Mouse (Mus musculus) myocyte (in vitro differentiated cells): ENCODE measurements around the gene Cyth4. TPM values are rescaled to one million over a fixed set of nuclear protein-coding genes. Genes with fewer than 3 reads are reported as not detected.

Source experiments
- H3K27me3 ChIP-seq: one replicate; pipeline ENCODE4 v1.6.1; 2011; ENCODE audit not compliant: control insufficient read depth, insufficient read depth, insufficient read length
- H3K36me3 ChIP-seq: one replicate; pipeline ENCODE4 v1.6.1; 2011; ENCODE audit not compliant: control insufficient read depth, insufficient read depth
- H3K4me2 ChIP-seq: one replicate; pipeline ENCODE4 v1.6.1; 2011; ENCODE audit warnings: low read depth, control low read depth
- H3K4me3 ChIP-seq: one replicate; pipeline ENCODE4 v1.5.1; 2011; ENCODE audit warnings: mild to moderate bottlenecking, control low read depth, moderate library complexity
- H3K79me2 ChIP-seq: one replicate; pipeline ENCODE4 v1.6.1; 2011; ENCODE audit not compliant: control insufficient read depth, insufficient read depth
- H3ac ChIP-seq: one replicate; pipeline ENCODE4 v1.6.1; 2011; ENCODE audit not compliant: control insufficient read depth, insufficient read length
- CEBPB ChIP-seq: IDR thresholded peaks from 2 replicates; pipeline ENCODE4 v1.6.1; 2011; ENCODE audit warnings: mild to moderate bottlenecking, moderate library complexity; ENCODE audit not compliant: poor library complexity, insufficient read depth, severe bottlenecking
- E2F4 ChIP-seq: IDR thresholded peaks from one replicate; pipeline ENCODE4 v1.6.1; 2011; ENCODE audit warnings: mild to moderate bottlenecking, control low read depth, moderate library complexity; ENCODE audit not compliant: insufficient read depth
- MAX ChIP-seq: IDR thresholded peaks from one replicate; pipeline ENCODE4 v1.6.1; 2011; ENCODE audit warnings: low read depth, mild to moderate bottlenecking, control low read depth
- MYOD1 ChIP-seq, 3 experiments: IDR thresholded peaks; one replicate each; pipeline ENCODE4 v1.6.1; 2011; ENCODE audit warnings: control low read depth in 2 of 3, low read depth in 2 of 3, mild to moderate bottlenecking in 2 of 3, moderate library complexity in 1 of 3; ENCODE audit not compliant: insufficient read length in 2 of 3, control insufficient read depth in 1 of 3
- MYOG ChIP-seq, 3 experiments: IDR thresholded peaks; one replicate each; pipeline ENCODE4 v1.6.1; 2011; ENCODE audit warnings: control low read depth in 2 of 3, low read depth in 2 of 3, mild to moderate bottlenecking in 2 of 3; ENCODE audit not compliant: insufficient read length in 2 of 3, control insufficient read depth in 1 of 3, insufficient read depth in 1 of 3
- POLR2A ChIP-seq: IDR thresholded peaks from one replicate; pipeline ENCODE4 v1.6.1; 2011; ENCODE audit warnings: low read depth, mild to moderate bottlenecking, control low read depth, moderate library complexity; ENCODE audit not compliant: insufficient read length
- POLR2AphosphoS2 ChIP-seq: IDR thresholded peaks from one replicate; pipeline ENCODE4 v1.6.1; 2011; ENCODE audit warnings: low read depth, control low read depth; ENCODE audit not compliant: insufficient read length
- REST ChIP-seq: IDR thresholded peaks from one replicate; pipeline ENCODE4 v1.6.1; 2011; ENCODE audit warnings: mild to moderate bottlenecking, control low read depth, moderate library complexity; ENCODE audit not compliant: insufficient read depth, insufficient read length
- SRF ChIP-seq: IDR thresholded peaks from one replicate; pipeline ENCODE4 v1.6.1; 2011; ENCODE audit warnings: low read depth; ENCODE audit not compliant: control insufficient read depth, insufficient read length
- TCF12 ChIP-seq: IDR thresholded peaks from one replicate; pipeline ENCODE4 v1.6.1; 2011; ENCODE audit warnings: mild to moderate bottlenecking, control low read depth; ENCODE audit not compliant: poor library complexity, insufficient read depth, severe bottlenecking
- TCF3 ChIP-seq: IDR thresholded peaks from one replicate; pipeline ENCODE4 v1.6.1; 2011; ENCODE audit warnings: low read depth, control low read depth; ENCODE audit not compliant: insufficient read length
- USF1 ChIP-seq: IDR thresholded peaks from one replicate; pipeline ENCODE4 v1.6.1; 2011; ENCODE audit warnings: low read depth, mild to moderate bottlenecking, control low read depth, moderate library complexity
- polyA plus RNA-seq: library from polyadenylated mRNA; unstranded; fragments of >200 nt; fragmentation: generic; extraction: Trizol; gene quantifications from one replicate; pipeline ENCODE4 v1.2.1, GENCODE M21; 2012; ENCODE audit warnings: missing spikeins

Gene Cyth4
- polyA plus RNA-seq, 1 experiment, result 0.10 TPM

DNA sequence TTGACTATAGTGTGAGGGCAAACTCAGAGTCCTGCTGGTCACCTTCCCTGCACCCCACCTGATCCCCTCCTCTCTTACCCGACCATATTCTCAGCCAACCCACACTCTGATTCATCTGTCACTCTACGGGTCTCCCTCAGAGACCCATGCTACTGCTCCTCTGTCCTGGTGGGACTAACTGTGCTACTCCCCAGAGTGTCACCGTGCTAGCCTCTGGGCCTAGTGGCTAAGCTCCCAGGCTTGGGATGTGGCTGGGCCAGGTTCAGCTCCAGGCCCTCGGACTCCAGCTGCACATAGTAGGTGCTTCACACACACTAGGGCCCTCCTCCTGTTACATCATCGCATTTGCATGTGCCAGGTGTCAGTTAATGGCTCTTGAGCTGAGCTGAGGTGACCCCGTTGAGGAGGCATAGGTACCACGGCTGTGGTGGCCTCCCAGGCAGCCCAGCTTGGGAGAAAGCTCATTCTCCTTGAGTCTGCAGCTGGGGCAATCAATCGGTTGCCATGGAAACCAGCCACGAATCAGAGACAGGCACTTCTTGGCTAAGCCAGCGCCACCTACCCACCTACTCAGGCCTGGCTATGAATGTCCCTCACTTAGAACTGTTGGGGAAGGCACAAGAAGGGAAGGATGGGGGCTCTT is 37.4 kb downstream of the Cyth4 start:
- Histone ChIP-seq H3K79me2 (no peaks in the 10 kb centered on the region), H3K36me3 (no peaks in the 10 kb centered on the region), H3K4me3 (no peak overlapping the region), H3K27me3 (no peaks in the 10 kb centered on the region), H3ac (no peak overlapping the region), H3K4me2 (peak overlapping the region; percentile 59)
- peak in 2 of 3 experiments; percentile 86 to 87 for TF ChIP-seq MYOD1 (IDR thresholded peaks at IDR 0.05; ENCODE audit: control insufficient read depth in 1 of 3, insufficient read length in 2 of 3, low read depth in 2 of 3)
- no peak for TF ChIP-seq E2F4

DNA sequence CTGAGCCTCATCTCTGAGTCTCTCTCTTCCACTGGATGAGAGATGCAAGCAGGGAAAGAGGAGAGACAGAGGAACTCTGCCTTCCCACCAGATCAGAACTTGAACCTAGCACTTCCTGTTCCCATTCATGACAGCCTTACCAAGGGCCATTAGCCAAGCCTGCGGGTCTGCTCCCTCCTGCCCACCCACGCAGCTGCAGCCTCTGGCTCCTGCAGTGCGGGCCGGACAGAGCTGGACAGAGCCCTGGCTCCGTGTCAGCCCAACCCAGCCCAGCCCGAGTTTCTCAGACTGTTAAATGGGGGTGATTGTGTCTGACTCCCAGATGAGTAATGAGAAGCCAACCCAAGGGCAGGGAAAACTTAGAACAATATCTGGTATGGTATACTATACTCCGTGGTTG is 38.4 kb downstream of the Cyth4 start:
- no peak overlapping the region for H3K4me3 ChIP-seq
- H3K27me3 ChIP-seq, result peaks cover 8% of the 10 kb centered on the region
- peak overlapping the region; percentile 59 for H3K4me2 ChIP-seq
- H3ac ChIP-seq, result no peak overlapping the region
- H3K79me2 ChIP-seq, result no peaks in the 10 kb centered on the region
- TF ChIP-seq USF1 (no peak), CEBPB (no peak), TCF3 (no peak), E2F4 (no peak), MAX (no peak), TCF12 (no peak), MYOD1 (IDR thresholded peaks at IDR 0.05; ENCODE audit: control insufficient read depth in 1 of 3, insufficient read length in 2 of 3, low read depth in 2 of 3) (peak in 1 of 3 experiments; percentile 49), MYOG (IDR thresholded peaks at IDR 0.05; ENCODE audit: control insufficient read depth in 1 of 3, insufficient read depth in 1 of 3, insufficient read length in 2 of 3, low read depth in 2 of 3) (peak in 1 of 3 experiments; percentile 31), REST (peak; percentile 72), POLR2A (no peak), SRF (peak; percentile 26), POLR2AphosphoS2 (no peak)
- no peaks in the 10 kb centered on the region for H3K36me3 ChIP-seq

DNA sequence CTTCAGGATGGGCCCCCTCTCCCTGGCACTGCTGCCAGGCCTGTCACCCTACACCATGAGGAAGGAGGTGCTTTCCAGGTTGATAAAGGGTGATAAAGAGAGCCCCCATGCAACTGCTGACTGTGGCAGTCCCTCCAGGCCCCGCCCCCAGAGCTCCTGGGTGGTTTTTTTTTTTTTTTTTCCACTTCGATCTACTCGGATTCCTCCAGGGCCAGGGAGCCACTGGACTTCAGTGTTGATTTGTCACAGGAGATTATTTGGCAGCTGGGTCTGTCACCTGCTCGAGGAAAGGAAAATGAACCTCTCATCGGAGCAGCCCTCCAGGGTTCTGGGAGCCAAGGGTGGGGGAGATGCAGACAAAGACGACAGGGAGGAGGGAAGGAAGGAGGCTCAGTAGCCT is 46.8 kb downstream of the Cyth4 start:
- TF ChIP-seq MYOG (IDR thresholded peaks at IDR 0.05; ENCODE audit: control insufficient read depth in 1 of 3, insufficient read depth in 1 of 3, insufficient read length in 2 of 3, low read depth in 2 of 3) (no peak), E2F4 (no peak), MAX (no peak), POLR2AphosphoS2 (no peak), POLR2A (no peak), TCF3 (no peak), MYOD1 (IDR thresholded peaks at IDR 0.05; ENCODE audit: control insufficient read depth in 1 of 3, insufficient read length in 2 of 3, low read depth in 2 of 3) (no peak), REST (no peak), USF1 (no peak), TCF12 (no peak), CEBPB (no peak), SRF (no peak)
- no peak overlapping the region for H3K4me2 ChIP-seq
- no peaks in the 10 kb centered on the region for H3K36me3 ChIP-seq
- no peaks in the 10 kb centered on the region for H3K79me2 ChIP-seq
- H3K27me3 ChIP-seq, result peaks cover 58% of the 10 kb centered on the region
- H3K4me3 ChIP-seq, result no peak overlapping the region
- no peak overlapping the region for H3ac ChIP-seq

DNA sequence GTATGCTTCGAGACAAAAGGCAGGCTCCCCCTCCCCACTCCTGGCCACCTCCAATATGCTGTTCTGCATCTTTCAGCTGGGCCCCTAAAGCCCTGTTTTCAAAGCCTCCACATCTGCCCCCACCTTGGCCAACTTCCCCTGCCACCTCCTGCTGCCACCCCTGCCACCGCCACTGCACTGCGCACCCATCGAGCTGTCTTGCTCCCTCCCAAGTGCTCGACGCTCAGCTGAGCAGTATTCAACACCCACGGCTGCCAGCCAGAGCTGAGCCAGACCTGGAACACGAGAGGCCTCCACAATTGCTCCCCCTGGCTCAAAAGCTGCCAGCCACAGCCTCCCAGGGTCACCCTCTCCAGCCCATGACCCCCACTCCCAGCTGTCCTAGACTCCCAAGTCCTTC is 47.8 kb downstream of the Cyth4 start:
- Histone ChIP-seq H3K36me3 (no peaks in the 10 kb centered on the region), H3K27me3 (peaks cover 66% of the 10 kb centered on the region), H3K4me3 (no peak overlapping the region), H3K79me2 (no peaks in the 10 kb centered on the region), H3K4me2 (no peak overlapping the region), H3ac (no peak overlapping the region)
- TF ChIP-seq TCF3, result no peak
- no peak for TF ChIP-seq USF1
- TF ChIP-seq SRF, result no peak

DNA sequence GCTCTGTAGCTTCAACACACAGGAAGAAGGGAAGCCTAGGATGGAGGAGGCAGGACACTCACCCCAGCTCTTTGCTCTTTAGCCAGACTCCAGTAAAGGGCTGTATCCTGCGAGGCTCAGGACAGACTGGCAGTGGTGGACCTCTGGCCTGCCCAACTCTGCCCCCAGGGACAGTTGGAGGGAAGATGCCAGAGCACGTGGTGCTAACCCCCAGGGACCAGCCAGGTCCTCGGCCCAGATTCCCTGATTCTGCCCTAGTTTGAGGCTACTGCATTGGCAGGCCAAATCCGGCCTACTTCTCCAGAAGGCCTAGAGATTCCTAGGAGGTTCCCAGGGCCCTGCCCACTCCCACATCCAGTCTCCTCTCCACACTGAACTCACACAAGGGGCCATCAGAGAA is 50.9 kb downstream of the Cyth4 start:
- no peaks in the 10 kb centered on the region for H3K79me2 ChIP-seq
- no peak overlapping the region for H3ac ChIP-seq
- H3K36me3 ChIP-seq, result no peaks in the 10 kb centered on the region
- H3K4me3 ChIP-seq, result no peak overlapping the region
- no peak for TF ChIP-seq MAX
- TF ChIP-seq POLR2A, result no peak
- no peak for TF ChIP-seq MYOD1 (IDR thresholded peaks at IDR 0.05; ENCODE audit: control insufficient read depth in 1 of 3, insufficient read length in 2 of 3, low read depth in 2 of 3)
- H3K4me2 ChIP-seq, result no peak overlapping the region
- peaks cover 77% of the 10 kb centered on the region for H3K27me3 ChIP-seq

DNA sequence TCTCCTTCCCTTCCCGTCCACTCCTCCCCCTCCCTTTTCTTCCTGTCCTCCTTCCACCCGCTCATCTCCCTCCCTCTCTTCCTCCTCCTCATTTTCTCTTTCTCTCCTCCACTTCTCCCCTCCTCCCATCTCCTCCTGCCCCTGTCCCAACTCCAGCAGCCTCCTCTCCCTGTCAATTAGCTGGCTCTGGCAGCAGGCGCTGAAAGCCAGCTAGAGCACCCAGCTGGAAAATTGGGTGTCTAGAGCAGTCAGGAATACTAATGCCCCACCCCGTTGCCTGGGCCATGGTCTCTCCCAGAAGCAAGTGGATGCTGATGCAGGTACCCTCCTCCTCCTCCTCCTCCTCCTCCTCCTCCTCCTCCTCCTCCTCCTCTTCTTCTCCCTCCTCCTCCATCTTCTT is 54.3 kb downstream of the Cyth4 start:
- Histone ChIP-seq H3K27me3 (peaks cover 76% of the 10 kb centered on the region), H3K36me3 (no peaks in the 10 kb centered on the region), H3K4me2 (no peak overlapping the region), H3K4me3 (no peak overlapping the region), H3K79me2 (no peaks in the 10 kb centered on the region), H3ac (no peak overlapping the region)
- TF ChIP-seq TCF3, result no peak
- TF ChIP-seq TCF12, result no peak
- no peak for TF ChIP-seq E2F4
- no peak for TF ChIP-seq MYOG (IDR thresholded peaks at IDR 0.05; ENCODE audit: control insufficient read depth in 1 of 3, insufficient read depth in 1 of 3, insufficient read length in 2 of 3, low read depth in 2 of 3)
- TF ChIP-seq MYOD1 (IDR thresholded peaks at IDR 0.05; ENCODE audit: control insufficient read depth in 1 of 3, insufficient read length in 2 of 3, low read depth in 2 of 3), result no peak
- no peak for TF ChIP-seq REST
- TF ChIP-seq USF1, result no peak
- no peak for TF ChIP-seq CEBPB
- TF ChIP-seq MAX, result no peak
- no peak for TF ChIP-seq POLR2AphosphoS2
- no peak for TF ChIP-seq POLR2A
- TF ChIP-seq SRF, result no peak
